Mouse (Mus musculus) naive thymus-derived CD4-positive, alpha-beta T cell, adult 2 months (primary cell): ENCODE results near the gene Exd1.
A peak's percentile ranks its signal among the peaks of the same experiment; 100 is the strongest.
"Not testable (repeated sequence)": the region's sequence is repeated elsewhere in the genome, so short reads cannot be mapped to it uniquely, and the experiment has no call there.

ENCODE experiments used
- DNase-seq: peaks from one replicate; pipeline ENCODE4 v3.0.0-alpha.2; 2011; ENCODE audit warnings: low read depth

The Exd1 gene

DNA sequence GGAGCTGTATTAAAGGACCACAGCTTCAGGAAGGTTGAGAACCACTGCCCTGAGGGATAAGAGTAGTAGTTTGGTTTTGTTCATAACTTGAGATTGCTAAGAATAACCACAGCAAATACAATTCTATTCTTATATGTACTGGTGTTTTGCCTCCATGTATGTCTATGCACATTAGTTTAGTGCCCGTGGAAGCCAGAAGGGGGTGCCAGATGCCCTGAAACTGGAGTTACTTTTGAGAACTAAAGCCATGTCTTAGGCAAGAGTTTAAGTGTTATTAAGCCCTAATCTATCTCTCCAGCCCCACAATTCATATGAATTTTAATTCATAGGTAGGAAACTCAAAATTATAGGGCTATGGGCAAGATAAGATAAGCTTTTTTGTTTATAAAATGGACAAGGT is 5.3 kb downstream of the Exd1 start:
- DNase-seq = peak; percentile 73

- no peak for DNase-seq
These were observed 8.6 kb downstream of the Exd1 start for GRCm38 (mm10) chr2:119538802-119539201.

GRCm38 (mm10) chr2:119525422-119525821 is 22.0 kb downstream of the Exd1 start:
- no peak for DNase-seq

DNA sequence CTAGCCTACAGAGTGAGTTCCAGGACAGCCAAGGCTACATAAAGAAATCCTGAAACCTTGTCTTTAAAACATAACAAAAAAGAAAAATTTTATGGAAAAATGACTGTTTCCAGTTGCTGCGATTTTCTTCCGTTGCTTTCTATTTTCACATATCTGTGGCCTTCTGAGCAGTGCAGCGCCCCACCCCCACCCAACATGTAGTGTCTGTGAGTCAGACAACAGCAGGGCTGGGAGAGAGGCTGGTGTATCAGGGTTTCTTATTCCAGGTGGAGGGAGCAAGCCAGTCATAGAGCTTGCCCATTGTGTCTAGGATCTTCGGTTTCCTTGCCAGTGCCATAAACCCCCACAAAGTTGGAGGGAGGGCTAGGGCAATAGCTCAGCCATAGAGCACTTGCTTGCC is 23.6 kb downstream of the Exd1 start:
- DNase-seq = no peak

DNA sequence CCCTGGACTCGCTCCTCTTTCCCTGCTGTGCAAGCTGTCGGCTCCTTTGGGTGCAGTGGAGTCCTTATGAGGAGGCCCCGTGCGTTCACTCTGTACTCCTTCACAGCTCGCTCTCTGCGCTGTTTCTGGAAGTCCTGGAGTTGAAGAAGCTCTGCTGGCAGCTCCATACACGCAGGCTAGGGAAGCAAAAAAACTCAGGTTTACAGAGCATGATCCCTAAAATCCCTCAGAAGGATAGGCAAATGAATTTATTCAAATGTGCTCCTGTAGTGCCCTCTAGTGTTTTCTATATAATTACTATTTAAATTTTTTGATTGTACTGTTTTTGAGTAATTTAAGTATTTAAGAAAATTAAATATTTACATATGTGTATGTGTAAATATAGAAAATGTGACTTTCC is 26.9 kb downstream of the Exd1 start:
- no peak for DNase-seq

GRCm38 (mm10) chr2:119516811-119517210 is 30.6 kb downstream of the Exd1 start:
- no peak for DNase-seq

DNA sequence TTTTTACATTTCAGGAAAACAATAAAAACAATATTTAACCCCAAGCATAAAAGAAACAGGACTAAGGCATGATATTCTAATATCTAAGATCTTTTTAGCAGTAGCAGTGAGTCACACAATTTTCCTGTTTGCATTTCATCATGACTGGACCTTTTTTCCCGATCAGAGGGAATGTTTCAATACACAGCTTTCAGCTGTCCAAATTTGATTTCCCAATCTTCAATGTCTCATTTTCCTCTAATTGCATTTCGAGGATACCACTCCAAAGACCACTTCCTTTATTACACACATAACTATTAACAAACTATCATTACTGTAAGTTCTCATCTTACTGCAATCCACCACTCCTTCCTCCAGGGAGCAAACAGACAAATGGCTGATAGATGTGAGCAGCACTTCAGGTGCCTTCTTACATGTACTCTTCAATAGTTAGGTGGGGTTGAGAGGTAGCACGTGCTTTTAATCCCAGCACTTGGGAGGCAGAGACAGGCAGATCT is 33.4 kb downstream of the Exd1 start:
- DNase-seq = no peak

- DNase-seq = peak; percentile 19
These were observed 35.1 kb downstream of the Exd1 start for GRCm38 (mm10) chr2:119512292-119512691.

DNA sequence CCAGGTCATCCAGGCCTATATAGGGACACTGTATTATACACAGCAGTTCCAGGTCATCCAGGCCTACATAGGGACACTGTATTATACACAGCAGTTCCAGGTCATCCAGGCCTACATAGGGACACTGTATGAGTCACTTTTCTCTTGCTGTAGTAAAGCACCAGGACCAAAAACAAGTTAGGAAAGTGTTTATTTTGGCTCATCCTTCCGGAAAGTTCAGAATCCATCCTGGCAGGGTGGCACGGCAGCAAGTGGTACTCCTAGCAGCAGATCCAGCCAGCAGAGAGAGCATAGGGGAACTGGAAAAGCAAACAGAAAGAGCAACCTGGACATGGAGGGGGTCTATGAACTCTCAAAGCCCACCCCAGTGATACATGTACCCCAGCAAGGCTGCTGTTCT is 36.6 kb downstream of the Exd1 start:
- no peak for DNase-seq

GRCm38 (mm10) chr2:119508518-119508917 is 38.9 kb downstream of the Exd1 start:
- not testable (repeated sequence) for DNase-seq

DNA sequence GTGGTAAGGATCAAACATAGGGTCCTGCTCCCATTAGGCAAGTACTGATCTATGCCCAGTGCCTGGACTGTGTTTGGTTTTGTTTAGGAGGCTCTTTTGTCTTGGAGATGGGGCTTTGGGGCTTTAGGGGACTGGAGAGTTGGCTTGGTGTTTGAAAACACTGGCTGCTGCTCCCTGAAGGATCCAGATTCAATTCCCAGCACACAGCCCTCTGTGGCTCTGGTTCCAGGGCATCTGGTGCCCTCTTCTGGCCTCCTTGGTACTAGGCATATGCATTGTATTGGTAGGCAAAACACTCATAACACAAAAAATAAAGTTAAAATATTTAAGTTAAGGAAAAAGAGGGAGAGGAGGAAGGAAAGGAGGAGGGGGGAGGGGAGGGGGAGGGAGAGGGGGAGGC is 40.3 kb downstream of the Exd1 start:
- DNase-seq = no peak

GRCm38 (mm10) chr2:119500965-119501652 is 46.3 kb downstream of the Exd1 start:
- no peak for DNase-seq

DNA sequence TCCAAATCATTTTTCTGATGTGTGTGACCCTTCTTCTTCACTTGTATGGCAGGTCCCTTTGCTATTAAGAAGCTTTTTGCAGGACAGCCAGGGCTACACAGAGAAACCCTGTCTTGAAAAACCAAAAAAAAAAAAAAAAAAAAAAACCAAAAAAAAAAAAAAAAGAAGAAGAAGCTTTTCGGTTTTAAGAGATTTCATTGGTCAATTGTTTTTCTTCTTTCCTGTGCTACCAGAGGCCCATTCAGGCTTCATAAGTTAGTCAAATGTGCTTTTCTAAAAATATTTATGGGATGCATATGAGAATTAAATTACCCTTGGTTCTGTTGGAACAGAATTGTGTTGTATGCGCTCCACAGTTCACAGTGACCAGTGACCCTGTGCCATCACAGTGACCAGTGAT is 48.6 kb downstream of the Exd1 start:
- DNase-seq = no peak

GRCm38 (mm10) chr2:119496082-119496481 is 51.3 kb downstream of the Exd1 start:
- DNase-seq = no peak

DNA sequence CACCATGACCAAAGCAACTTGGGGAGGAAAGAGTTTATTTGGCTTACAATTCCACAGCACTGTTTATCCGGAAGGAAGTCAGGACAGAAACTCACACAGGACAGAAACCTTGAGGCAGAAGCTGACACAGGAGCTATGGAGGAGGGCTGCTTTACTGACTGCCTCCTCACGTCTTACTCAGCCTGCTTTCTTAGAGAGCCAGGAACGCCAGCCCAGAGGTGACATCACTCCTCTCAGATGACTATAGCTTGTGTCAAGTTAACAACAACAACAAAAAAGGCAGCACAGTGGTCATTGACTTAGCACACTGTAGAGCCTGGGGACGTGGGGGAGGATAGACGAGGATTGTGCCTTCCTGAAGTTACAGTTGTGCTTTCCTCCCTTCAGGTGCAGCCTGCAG is 55.5 kb downstream of the Exd1 start:
- no peak for DNase-seq

DNA sequence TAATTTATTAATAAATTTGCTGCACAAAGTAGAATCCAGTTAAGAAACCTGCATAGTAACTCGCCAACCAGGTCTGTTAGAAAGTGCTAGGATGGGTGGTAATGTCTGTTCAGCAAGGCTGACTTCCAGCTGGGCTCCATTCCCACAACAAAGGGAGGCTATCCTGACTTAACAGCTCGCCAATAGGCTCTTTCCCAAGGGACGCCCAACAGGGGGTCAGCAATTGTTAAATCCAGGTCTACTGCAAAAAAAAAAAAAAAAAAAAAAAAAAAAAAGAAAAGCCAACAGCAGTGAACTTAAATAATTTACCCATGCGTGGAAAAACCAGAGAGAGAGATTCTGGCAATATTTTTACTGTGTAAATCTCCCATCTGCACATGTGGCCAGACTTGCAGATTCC is 60.9 kb downstream of the Exd1 start:
- DNase-seq = no peak

- no peak for DNase-seq
These were observed 65.1 kb downstream of the Exd1 start for GRCm38 (mm10) chr2:119482307-119482706.

DNA sequence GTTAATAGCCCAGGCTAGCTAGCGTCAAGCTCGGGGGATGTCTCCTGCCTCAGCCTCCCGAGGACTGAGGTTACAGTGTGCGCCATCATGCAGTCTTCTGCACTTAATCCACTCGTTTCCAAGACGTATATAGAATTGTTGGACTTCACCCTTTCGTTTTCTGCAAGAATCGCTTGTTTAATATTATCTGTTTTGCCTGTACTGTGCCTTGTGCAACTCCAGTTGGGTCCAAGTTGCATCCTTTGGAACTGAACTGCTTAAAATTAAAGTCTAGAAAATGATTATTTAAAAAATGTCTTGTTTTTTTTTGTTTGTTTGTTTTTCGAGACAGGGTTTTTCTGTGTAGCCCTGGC is 69.1 kb downstream of the Exd1 start:
- DNase-seq = no peak

GRCm38 (mm10) chr2:119477571-119478396 is 69.6 kb downstream of the Exd1 start, which contains the start of gene Ino80:
Gene Ino80, minus strand, starts transcription at chr2:119477687.
- DNase-seq = peak; percentile 99

- peak; percentile 81 for DNase-seq
These were observed 70.6 kb downstream of the Exd1 start for GRCm38 (mm10) chr2:119476621-119477391.

DNA sequence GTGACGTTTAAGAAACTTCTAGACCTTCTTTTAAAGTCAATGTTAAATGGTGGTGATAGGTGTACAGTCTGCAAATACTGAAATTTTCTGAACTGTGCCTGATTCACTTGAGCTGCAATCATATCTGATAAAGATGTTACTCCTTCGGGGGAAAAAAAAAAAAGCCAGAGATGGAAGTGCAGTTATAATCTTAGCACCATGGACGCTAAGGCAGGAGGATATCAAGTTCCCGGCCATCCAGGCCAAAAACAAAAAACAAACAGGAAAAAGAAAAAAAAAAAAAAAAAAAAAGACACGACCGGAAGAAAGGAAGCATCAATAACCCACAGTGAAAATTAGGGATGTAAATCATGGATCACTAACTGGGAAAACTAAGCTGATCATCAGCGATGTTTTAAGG is 71.3 kb downstream of the Exd1 start:
- DNase-seq = no peak
